Mouse (Mus musculus) neural tube, embryonic 15.5 days (tissue): ENCODE measurements around the gene March11. TPM values are rescaled to one million over a fixed set of nuclear protein-coding genes. Genes with fewer than 3 reads are reported as not detected.

Source experiments
- ATAC-seq: fragments of 200-750 bp; cut with Nextera tagmentation; 2 replicates; pipeline ENCODE4 v1.8.0; 2017; ENCODE audit warnings: mild to moderate bottlenecking, moderate TSS enrichment, moderate library complexity; ENCODE audit not compliant: low FRiP score
- H3K27ac ChIP-seq: fragments of 300-500 bp; sonication (generic); replicated peaks from 2 replicates; pipeline ENCODE4 v1.5.1; 2015; ENCODE audit warnings: mild to moderate bottlenecking, inconsistent platforms
- H3K27me3 ChIP-seq: fragments of 300-500 bp; sonication (generic); replicated peaks from 2 replicates; pipeline ENCODE4 v1.6.1; 2015; ENCODE audit warnings: inconsistent platforms
- H3K36me3 ChIP-seq: fragments of 300-500 bp; sonication (generic); 2 replicates; pipeline ENCODE4 v1.6.1; 2015; ENCODE audit warnings: inconsistent platforms
- H3K4me1 ChIP-seq: fragments of 300-500 bp; sonication (generic); 2 replicates; pipeline ENCODE4 v1.6.1; 2015; ENCODE audit warnings: inconsistent platforms
- H3K4me2 ChIP-seq: fragments of 300-500 bp; sonication (generic); 2 replicates; pipeline ENCODE4 v1.6.1; 2015; ENCODE audit warnings: inconsistent platforms, mild to moderate bottlenecking, moderate library complexity
- H3K4me3 ChIP-seq: fragments of 300-500 bp; sonication (generic); replicated peaks from 2 replicates; pipeline ENCODE4 v1.5.1; 2015; ENCODE audit warnings: mild to moderate bottlenecking, inconsistent platforms
- H3K9ac ChIP-seq: fragments of 300-500 bp; sonication (generic); replicated peaks from 2 replicates; pipeline ENCODE4 v1.6.1; 2015; ENCODE audit warnings: mild to moderate bottlenecking, inconsistent platforms
- H3K9me3 ChIP-seq: fragments of 300-500 bp; sonication (generic); replicated peaks from 2 replicates; pipeline ENCODE4 v1.6.1; 2016; ENCODE audit warnings: inconsistent platforms
- WGBS: fragments of 180-500 bp; shearing (Covaris S2); methylation state at CpG from one replicate; pipeline ENCODE4 v1.1.7; 2015; ENCODE audit warnings: mixed read lengths; 5-methylcytosine and 5-hydroxymethylcytosine counted together
- polyA plus RNA-seq: library from polyadenylated mRNA; unstranded; fragments of >200 nt; fragmentation: Nextera tagmentation; extraction: Ambion mirVana; gene quantifications from 2 replicates; pipeline ENCODE4 v1.2.1, GENCODE M21; 2015

The March11 gene
- polyA plus RNA-seq: 10.0 and 12.9 TPM in 2 replicates

DNA sequence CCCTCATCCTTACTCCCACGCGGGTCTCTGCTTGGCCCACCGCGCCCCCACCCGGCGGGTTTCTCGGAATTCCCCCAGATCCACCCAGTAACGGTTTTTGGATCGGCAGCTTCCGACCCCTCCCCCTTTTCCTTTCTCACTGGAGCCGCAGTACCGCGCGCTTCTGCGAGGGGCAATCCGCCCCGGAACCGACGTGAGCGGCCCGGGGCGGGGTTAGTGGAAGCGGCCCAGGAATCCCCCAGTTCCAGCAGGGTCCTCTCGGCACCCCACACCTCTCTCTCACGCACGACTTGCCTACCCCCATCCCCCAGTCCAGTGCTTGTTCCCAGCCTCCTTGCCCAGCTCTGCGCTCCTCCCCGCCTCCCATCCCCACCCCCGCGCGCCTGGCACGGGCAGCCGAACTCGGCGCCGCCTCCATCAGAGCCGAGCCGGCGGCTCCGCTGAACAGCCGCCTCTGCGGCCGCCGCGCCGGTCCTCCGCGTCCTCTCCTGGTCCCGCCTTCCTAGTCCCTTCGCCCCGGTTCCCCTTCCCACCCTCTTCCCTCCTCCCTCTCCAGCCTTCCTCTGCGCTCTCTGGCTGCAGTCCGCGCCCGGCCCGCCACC is at the start of gene March11:
March11 (plus strand) TSS at position 420 of the 602 bp plus-strand sequence.
- Histone ChIP-seq H3K9me3 (no peaks in the 10 kb centered on the region), H3K36me3 (no peaks in the 10 kb centered on the region), H3K27ac (peak within 1 kb of the TSS; percentile 93), H3K4me3 (peak within 1 kb of the TSS; percentile 73), H3K4me2 (peak within 1 kb of the TSS; percentile 78), H3K27me3 (no peaks in the 10 kb centered on the region), H3K9ac (peak within 1 kb of the TSS; percentile 67), H3K4me1 (peaks cover 11% of the 10 kb centered on the region)
- peak; percentile 95 for ATAC-seq
- WGBS: under 1% methylated on average over 54 of the region's 56 CpGs

DNA sequence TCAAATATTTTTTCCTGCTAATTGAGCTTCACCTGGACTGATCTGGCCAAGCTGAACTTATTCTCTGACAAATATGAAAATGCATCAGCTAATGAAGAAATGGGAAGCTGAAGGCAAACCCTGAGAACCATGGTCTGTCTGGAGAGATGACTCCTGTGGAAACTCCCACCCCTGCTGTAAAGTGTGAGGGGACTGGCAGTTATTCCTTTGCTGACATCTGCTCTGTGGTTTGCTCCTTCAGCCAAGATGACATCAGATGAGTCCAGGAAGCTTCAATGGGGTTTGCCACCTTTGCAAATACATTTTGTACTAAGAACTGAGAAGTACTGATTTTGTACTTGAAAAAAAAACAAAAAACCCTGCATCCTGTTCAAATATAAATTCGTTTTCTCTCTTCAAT is 46.5 kb upstream of the March11 start:
- Histone ChIP-seq H3K27me3 (no peaks in the 10 kb centered on the region), H3K9ac (no peak overlapping the region), H3K9me3 (no peaks in the 10 kb centered on the region), H3K4me2 (no peak overlapping the region), H3K4me3 (no peak overlapping the region), H3K27ac (no peak overlapping the region), H3K36me3 (no peaks in the 10 kb centered on the region), H3K4me1 (no peaks in the 10 kb centered on the region)
- WGBS: 60% methylated on average over 1 of the region's 1 CpGs
- ATAC-seq: no peak

DNA sequence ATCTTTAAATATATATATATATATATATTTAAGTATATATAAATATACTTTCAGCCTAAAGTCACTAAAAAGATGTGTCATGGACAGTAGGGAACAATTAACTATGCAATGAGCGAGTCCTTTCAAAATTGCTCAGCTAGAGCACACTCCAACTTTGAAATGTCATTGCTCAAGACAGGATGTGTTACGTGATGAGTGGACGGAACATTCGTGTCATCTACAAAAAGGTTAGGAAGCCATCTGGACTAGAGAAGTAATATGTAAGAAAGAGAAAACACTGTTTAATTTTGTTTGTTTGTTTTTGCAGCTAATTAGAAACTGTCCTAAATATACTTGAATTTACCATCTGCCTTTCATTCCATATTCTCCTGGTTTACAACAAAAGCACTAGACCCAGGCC is 39.3 kb upstream of the March11 start:
- H3K27me3 ChIP-seq: no peaks in the 10 kb centered on the region
- no peak overlapping the region for H3K9ac ChIP-seq
- H3K9me3 ChIP-seq: no peaks in the 10 kb centered on the region
- no peak for ATAC-seq
- no peak overlapping the region for H3K4me3 ChIP-seq
- no peaks in the 10 kb centered on the region for H3K36me3 ChIP-seq
- no peak overlapping the region for H3K4me2 ChIP-seq
- no peak overlapping the region for H3K27ac ChIP-seq
- WGBS: 89% methylated on average over 4 of the region's 4 CpGs
- H3K4me1 ChIP-seq: no peaks in the 10 kb centered on the region

DNA sequence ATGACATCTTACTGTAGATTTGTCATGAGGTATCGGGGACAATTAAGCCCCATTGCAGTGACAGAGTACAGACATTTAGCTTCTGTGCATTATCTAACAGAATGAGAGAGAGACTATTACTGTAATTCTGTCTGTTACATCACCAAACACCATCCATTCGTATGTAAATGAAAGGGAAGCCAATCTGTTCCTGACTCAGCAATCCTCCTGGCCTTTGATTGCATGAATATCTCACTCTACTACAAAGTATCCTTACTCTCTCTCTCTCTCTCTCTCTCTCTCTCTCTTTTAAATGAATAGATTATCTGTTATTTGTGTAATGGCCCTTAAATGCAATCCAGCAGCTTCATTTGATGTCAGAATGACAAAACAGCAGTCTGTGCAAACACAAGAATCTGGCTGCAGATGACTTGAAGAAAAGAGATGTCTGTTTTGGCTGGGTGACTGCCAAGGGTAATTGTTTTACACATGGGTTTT is 32.8 kb upstream of the March11 start:
- H3K36me3 ChIP-seq: no peaks in the 10 kb centered on the region
- H3K27me3 ChIP-seq: no peaks in the 10 kb centered on the region
- H3K27ac ChIP-seq: no peak overlapping the region
- 0 out of 2 replicates have a peak, but pooled peaks have one; percentile 41 for ATAC-seq
- 40% methylated on average over 2 of the region's 2 CpGs for WGBS
- no peak overlapping the region for H3K9ac ChIP-seq
- H3K4me2 ChIP-seq: no peak overlapping the region
- no peaks in the 10 kb centered on the region for H3K9me3 ChIP-seq
- no peak overlapping the region for H3K4me3 ChIP-seq
- no peaks in the 10 kb centered on the region for H3K4me1 ChIP-seq

DNA sequence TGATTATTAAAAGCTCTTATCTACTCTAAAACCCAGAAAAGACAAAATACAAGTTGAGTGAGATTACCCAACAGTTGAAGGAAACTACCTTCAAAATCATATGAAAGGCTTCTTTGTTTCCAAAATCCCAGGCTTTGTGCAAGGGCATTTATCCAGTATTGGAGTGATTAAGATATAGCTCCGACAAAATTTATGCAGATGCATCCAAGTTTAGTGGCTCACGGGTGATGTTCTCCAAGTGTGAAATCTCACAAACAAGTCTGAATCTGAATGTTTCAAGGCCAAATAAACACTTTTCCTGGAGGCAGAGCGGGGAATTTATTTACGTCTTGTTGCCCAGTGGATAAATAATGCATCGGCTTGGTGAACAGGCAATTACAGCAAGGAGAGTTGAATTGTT is 32.2 kb upstream of the March11 start:
- 55% methylated on average over 5 of the region's 5 CpGs for WGBS
- Histone ChIP-seq H3K36me3 (no peaks in the 10 kb centered on the region), H3K9me3 (no peaks in the 10 kb centered on the region), H3K27me3 (no peaks in the 10 kb centered on the region), H3K27ac (peak overlapping the region; percentile 34; the same call in 1 of the 2 replicates), H3K4me3 (no peak overlapping the region), H3K4me2 (no peak overlapping the region), H3K4me1 (no peaks in the 10 kb centered on the region), H3K9ac (no peak overlapping the region)
- ATAC-seq: no peak; the same call in 1 of the 2 replicates

DNA sequence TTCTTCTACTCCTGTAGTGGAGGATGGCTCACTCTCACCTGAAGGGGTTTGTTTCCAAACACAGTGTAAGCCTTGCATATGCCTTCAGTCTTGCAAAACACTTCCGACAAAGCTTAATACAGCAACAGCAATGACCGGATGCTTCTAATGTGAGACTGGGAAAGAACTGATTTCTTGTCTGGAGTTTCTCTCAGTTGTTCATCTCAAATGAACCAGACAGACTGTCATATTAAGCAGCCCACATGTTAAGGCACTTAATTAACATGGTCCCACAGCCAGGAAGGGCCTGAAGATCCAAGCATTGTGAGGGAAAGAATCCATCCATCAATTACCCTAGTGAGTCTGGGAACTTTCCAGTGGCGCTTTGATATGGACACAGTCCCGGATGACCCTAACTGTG is 17.0 kb upstream of the March11 start:
- no peaks in the 10 kb centered on the region for H3K36me3 ChIP-seq
- H3K9me3 ChIP-seq: no peaks in the 10 kb centered on the region
- no peaks in the 10 kb centered on the region for H3K27me3 ChIP-seq
- 0 out of 2 replicates have a peak, but pooled peaks cover 3% of the 10 kb centered on the region for H3K4me1 ChIP-seq
- no peak overlapping the region for H3K9ac ChIP-seq
- 66% methylated on average over 4 of the region's 4 CpGs for WGBS
- no peak overlapping the region for H3K4me2 ChIP-seq
- no peak overlapping the region for H3K27ac ChIP-seq
- no peak overlapping the region for H3K4me3 ChIP-seq
- ATAC-seq: no peak

DNA sequence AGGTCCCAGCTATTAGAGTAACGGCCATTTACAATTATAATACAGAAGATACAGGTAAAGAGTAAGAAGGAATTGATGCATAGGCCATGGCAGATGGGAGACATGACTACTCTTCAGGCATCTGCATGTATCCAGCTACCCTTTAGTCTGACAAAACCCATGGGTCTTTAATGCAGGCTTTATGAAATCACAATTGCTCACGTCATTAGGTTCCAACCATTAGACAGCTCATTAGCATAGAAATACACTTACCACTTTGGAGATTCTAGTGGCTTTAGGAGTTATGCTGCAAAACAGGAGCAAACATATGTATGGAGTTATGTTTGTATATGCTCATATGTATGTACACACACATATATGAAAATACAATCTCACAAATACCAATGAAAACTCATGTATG is 16.0 kb upstream of the March11 start:
- Histone ChIP-seq H3K27me3 (no peaks in the 10 kb centered on the region), H3K27ac (no peak overlapping the region), H3K4me1 (0 out of 2 replicates have a peak, but pooled peaks cover 3% of the 10 kb centered on the region), H3K4me2 (no peak overlapping the region), H3K4me3 (no peak overlapping the region), H3K36me3 (no peaks in the 10 kb centered on the region), H3K9ac (no peak overlapping the region), H3K9me3 (no peaks in the 10 kb centered on the region)
- ATAC-seq: no peak
- WGBS: 39% methylated on average over 2 of the region's 2 CpGs

DNA sequence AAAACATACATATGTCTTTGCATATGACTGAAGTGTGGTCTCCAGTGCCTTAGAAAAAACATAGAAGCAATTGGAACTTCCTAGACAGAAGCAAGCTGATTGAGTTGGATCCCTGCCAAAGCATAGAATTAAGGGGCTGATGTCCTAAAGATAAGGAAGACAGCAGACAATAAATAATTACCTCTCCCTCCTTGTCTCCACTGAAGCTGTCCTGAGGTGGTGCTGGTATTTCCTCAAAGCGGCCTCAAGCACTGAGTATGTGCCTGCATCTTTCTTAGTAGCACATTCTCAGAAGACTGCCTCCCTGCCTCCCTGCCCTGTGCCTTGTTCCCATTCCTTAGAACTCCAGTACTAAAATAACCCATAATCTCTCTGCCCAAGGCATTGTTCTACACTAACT is 15.6 kb upstream of the March11 start:
- Histone ChIP-seq H3K36me3 (no peaks in the 10 kb centered on the region), H3K4me2 (no peak overlapping the region), H3K27me3 (no peaks in the 10 kb centered on the region), H3K4me1 (0 out of 2 replicates have a peak, but pooled peaks cover 3% of the 10 kb centered on the region), H3K9me3 (no peaks in the 10 kb centered on the region), H3K4me3 (no peak overlapping the region), H3K27ac (no peak overlapping the region), H3K9ac (no peak overlapping the region)
- ATAC-seq: no peak
- 61% methylated on average over 1 of the region's 1 CpGs for WGBS

DNA sequence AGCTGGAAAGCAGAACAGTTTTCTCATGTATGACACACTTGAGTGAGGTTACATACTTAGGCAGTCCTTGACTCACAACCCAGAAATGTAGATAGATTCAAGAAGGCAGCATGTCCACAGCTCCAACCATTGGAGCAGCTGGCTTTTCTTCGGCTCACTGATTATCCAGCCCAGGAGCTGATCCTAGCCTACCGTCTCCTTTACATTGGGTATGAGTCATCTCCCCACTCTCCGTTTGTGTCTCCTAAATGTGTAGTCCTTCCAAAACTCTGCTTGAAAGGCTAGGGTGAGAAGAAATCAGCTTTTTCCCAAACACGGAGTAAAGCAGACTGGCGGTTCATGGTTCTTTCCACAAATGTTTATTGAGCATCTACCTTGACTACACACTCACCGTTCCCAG is 10.2 kb upstream of the March11 start:
- Histone ChIP-seq H3K9ac (no peak overlapping the region), H3K27me3 (no peaks in the 10 kb centered on the region), H3K36me3 (no peaks in the 10 kb centered on the region), H3K4me2 (no peak overlapping the region), H3K4me1 (no peaks in the 10 kb centered on the region), H3K4me3 (no peak overlapping the region), H3K9me3 (no peaks in the 10 kb centered on the region), H3K27ac (no peak overlapping the region)
- ATAC-seq: no peak
- WGBS: 94% methylated on average over 6 of the region's 6 CpGs

DNA sequence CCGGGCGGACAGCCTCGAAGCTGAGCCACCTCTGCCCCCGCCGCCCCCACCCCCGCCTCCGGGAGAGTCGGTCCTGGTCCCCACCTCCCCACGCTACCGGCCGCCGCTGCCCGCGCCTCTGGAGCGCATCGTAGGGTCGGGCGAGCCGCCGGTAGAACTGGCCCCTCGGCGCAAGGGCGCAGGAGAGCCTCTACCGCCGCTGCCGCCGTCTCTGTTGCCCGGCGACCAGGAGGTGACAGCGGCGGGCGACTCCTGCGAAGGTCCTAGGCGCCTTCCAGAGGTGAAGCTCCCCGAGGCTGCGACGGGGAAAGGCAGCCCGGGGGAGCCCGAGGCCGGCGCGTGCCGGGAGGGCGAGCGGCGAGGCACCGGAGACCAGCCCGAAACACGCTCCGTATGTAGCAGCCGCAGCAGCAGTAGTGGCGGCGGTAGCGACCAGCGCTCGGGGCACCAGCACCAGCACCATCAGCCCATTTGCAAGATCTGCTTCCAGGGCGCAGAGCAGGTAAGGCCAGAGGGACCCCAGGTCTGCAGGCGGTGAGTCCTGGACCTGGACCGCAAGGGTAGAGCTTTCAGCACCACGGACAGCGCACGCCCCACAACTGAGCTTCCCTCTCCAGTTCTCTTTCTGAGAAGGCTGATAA is 563 bp downstream of the March11 start:
- Histone ChIP-seq H3K27me3 (no peaks in the 10 kb centered on the region), H3K9ac (peak overlapping the region; percentile 67), H3K36me3 (no peaks in the 10 kb centered on the region), H3K4me3 (peak overlapping the region; percentile 73), H3K27ac (peak overlapping the region; percentile 93), H3K9me3 (no peaks in the 10 kb centered on the region), H3K4me2 (peak overlapping the region; percentile 78), H3K4me1 (peaks cover 11% of the 10 kb centered on the region)
- peak; percentile 56 for ATAC-seq
- under 1% methylated on average over 60 of the region's 62 CpGs for WGBS

DNA sequence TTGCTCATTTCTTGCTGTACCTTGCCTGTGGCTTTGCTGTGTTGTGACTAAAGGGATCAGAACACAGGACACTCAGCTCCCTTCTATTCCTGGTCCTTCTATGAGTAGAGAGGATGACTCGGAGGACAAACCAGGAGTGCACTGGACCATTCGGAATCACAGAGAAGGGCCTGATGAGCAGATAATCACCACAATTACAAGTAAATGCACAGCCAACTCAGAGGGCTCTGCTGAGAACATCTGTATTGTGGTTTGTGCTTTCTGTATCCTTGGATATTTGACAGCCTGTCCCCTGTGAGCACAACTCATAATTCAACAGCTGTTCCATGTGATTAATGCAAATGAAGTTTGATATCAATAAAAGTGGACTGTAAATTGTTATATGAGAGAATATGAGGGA is 11.0 kb downstream of the March11 start:
- Histone ChIP-seq H3K4me2 (no peak overlapping the region), H3K27me3 (no peaks in the 10 kb centered on the region), H3K9me3 (no peaks in the 10 kb centered on the region), H3K27ac (no peak overlapping the region), H3K4me3 (no peak overlapping the region), H3K36me3 (no peaks in the 10 kb centered on the region), H3K9ac (no peak overlapping the region), H3K4me1 (peaks cover 4% of the 10 kb centered on the region; the same call in 1 of the 2 replicates)
- ATAC-seq: no peak
- 65% methylated on average over 2 of the region's 2 CpGs for WGBS

DNA sequence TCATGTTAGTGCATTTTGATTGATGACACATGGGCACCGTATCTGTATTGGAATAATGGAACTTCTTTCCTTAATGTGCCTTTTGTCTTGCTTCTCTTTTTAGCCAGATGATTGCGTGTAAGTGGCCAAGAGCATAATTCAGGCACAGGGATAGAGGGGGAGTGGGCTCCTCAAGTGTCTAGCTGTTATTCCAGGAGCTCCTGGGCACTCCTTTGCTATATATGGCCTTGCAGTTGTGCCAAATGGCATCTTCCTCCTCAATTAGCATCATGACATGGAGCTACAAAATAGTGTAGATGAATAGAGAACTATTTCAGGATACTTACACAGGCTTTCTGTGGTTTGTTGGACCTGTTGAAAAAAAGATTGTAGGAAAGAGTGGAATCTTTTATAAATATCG is 11.6 kb downstream of the March11 start:
- H3K4me3 ChIP-seq: no peak overlapping the region
- H3K4me1 ChIP-seq: peaks cover 4% of the 10 kb centered on the region; the same call in 1 of the 2 replicates
- no peak overlapping the region for H3K4me2 ChIP-seq
- 78% methylated on average over 3 of the region's 3 CpGs for WGBS
- H3K9me3 ChIP-seq: no peaks in the 10 kb centered on the region
- no peaks in the 10 kb centered on the region for H3K36me3 ChIP-seq
- no peak overlapping the region for H3K9ac ChIP-seq
- H3K27me3 ChIP-seq: no peaks in the 10 kb centered on the region
- ATAC-seq: no peak
- no peak overlapping the region for H3K27ac ChIP-seq
